Mouse (Mus musculus): Measurements from ENCODE around the gene Ubald1.

DNA sequence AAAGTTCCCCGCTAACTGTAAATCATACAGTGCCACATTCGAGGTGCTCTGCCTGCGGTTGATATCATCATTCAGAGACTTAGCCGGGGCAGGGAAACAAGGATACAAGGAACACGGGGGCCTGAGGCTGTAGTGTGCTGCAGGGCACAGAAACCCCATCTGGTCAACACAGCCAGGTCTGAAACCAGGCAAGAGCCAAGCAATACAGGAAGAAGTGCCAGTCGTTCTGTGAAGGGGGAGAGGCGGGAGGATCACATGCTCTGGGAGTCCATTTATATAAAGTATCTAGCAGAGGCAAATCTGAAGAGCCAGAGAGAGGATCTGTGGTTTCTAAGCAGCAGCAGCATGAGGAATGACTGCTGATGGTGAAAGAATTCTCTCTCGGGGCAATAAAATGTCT lies 39.9 kb downstream of the Ubald1 start:
- TF ChIP-seq CTCF (IDR thresholded peaks at IDR 0.05; ENCODE audit: extremely low read depth, insufficient read depth, insufficient read length, insufficient replicate concordance) (no peak), POLR2A (IDR thresholded peaks at IDR 0.05; ENCODE audit: low read depth, low read length) (no peak)

Data from spleen, adult 2 months (tissue).